Comparison of ENCODE assay signal across 8 mouse cellular contexts in the genomic region with DNA sequence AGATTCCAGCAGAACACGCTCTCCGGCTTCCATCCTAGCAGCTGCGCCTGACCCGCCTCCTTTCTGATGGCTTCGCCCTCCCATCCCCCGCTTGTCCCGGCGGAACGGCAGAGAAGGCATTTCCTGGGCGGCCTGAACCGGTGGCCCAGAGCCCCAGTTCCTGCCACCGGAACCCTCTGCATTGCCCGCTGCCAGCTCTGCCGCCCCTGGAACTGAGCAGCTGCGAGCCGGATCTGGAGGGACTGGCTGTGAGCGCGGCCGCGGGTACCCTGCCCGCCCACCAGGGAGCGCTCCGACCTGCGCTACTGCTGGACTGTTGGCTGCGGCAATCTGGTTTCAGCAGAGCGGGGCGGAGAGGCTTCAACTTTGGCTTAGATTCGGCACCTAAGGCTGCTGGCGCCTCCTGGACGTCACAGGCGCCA. TPM values are rescaled to one million over a fixed set of nuclear protein-coding genes. Genes with fewer than 3 reads are reported as not detected.
A peak's percentile ranks its signal among the peaks of the same experiment; 100 is the strongest.
DNase-seq lines count a peak whose midpoint lies in the region; ATAC-seq and TF ChIP-seq lines count a peak whose summit lies in the region.

No protein-coding gene starts in this region.

- in situ Hi-C loops in CH12.LX (cut with MboI; ENCODE audit: low pct_ligation_motif_present, low pct_unique_long_range_greater_than_20kb, low sequenced_read_pairs), result loop anchor here (10.0 kb wide), 2 partner anchors 300 to 510 kb away; partner anchors contain the start of genes F930015N05Rik and Hs3st3a1

- dilution Hi-C loops in CH12.LX (cut with MboI; ENCODE audit: extremely low pct_ligation_motif_present, extremely low pct_unique_long_range_greater_than_20kb, low sequenced_read_pairs), result no loop called here

- no peak for TF ChIP-seq EP300 in CH12.LX (IDR thresholded peaks at IDR 0.05; ENCODE audit: low read length)

- DNase-seq in CH12.LX (ENCODE audit: extremely low read depth), result peak; percentile 75
- DNase-seq in c-Kit-positive CD71-positive TER-119-positive erythroid progenitor cells, embryonic 14.5 days (ENCODE audit: low spot score), result peak; percentile 26
- DNase-seq in layer of hippocampus, postnatal 10 days (ENCODE audit: low spot score in 2 of 2), result peak; percentile 76 to 86
- peak; percentile 91 for DNase-seq in lung, postnatal 10 days
- DNase-seq in ovary, postnatal 10 days (ENCODE audit: low spot score), result peak; percentile 62
- peak; percentile 62 to 82 for DNase-seq in thymus, postnatal 10 days (ENCODE audit: low spot score in 2 of 2)

- H3K27ac ChIP-seq in CH12.LX (ENCODE audit: insufficient read depth, low read depth), result no peak overlapping the region

- peaks cover 33% of the 10 kb centered on the region for H3K27me3 ChIP-seq in CH12.LX (replicated peaks)

- H3K4me1 ChIP-seq in CH12.LX (ENCODE audit: control insufficient read depth in 1 of 2, insufficient read depth in 2 of 2), result peaks cover 0 to 31% of the 10 kb centered on the region in 2 experiments; a peak in 2 of 4 replicates

- no peak for TF ChIP-seq POLR2A in CH12.LX (IDR thresholded peaks at IDR 0.05; ENCODE audit: low read depth, low read length)

- no peaks in the 10 kb centered on the region for H3K36me3 ChIP-seq in CH12.LX (replicated peaks in 1 of 2; ENCODE audit: control insufficient read depth in 1 of 2, insufficient read depth in 1 of 2, low read length in 1 of 2)

- H3K9me3 ChIP-seq in CH12.LX (replicated peaks; ENCODE audit: low read length), result no peaks in the 10 kb centered on the region

- H3K9ac ChIP-seq in CH12.LX (ENCODE audit: insufficient read depth, low read depth), result no peak overlapping the region

- no peaks in the 10 kb centered on the region for H3K79me2 ChIP-seq in CH12.LX (replicated peaks; ENCODE audit: control insufficient read depth, extremely low read depth, insufficient read depth, poor library complexity, severe bottlenecking)

- H3K4me2 ChIP-seq in CH12.LX (ENCODE audit: insufficient read depth, low read depth, poor library complexity, severe bottlenecking), result peak overlapping the region; percentile 74

- no peak overlapping the region for H3K4me3 ChIP-seq in CH12.LX (replicated peaks in 1 of 3; ENCODE audit: low read depth in 2 of 3, low read length in 2 of 3, poor library complexity in 1 of 3)

- peak; percentile 16 to 93; a peak in 2 of 4 replicates for TF ChIP-seq CTCF in CH12.LX (conservative IDR thresholded peaks at IDR 0.05 in 1 of 2, IDR thresholded peaks at IDR 0.05 in 1 of 2; ENCODE audit: low read depth in 2 of 2, low read length in 2 of 2)

- TF ChIP-seq RAD21 in CH12.LX (IDR thresholded peaks at IDR 0.05; ENCODE audit: low read depth, low read length), result peak; percentile 86

- peak; percentile 64 for ATAC-seq in frontal cortex, adult (ENCODE audit: low TSS enrichment)
- peak; percentile 54 to 57 for ATAC-seq in hematopoietic stem cell, adult 5-6 weeks (replicated peaks in 1 of 2; ENCODE audit: insufficient read depth in 1 of 2, low FRiP score in 2 of 2, low TSS enrichment in 1 of 2, low read depth in 1 of 2, poor library complexity in 2 of 2, severe bottlenecking in 2 of 2)

TF ChIP-seq in CH12.LX, 34 proteins besides CTCF, POLR2A, EP300 and RAD21:
- TF ChIP-seq ZNF384 (IDR thresholded peaks at IDR 0.05; ENCODE audit: low read depth, low read length) (no peak), SMC3 (IDR thresholded peaks at IDR 0.05; ENCODE audit: low read depth, low read length) (peak; percentile 91), KAT2A (IDR thresholded peaks at IDR 0.05; ENCODE audit: insufficient replicate concordance, low read length) (no peak), MAX (IDR thresholded peaks at IDR 0.05; ENCODE audit: low read length) (no peak), MEF2A (IDR thresholded peaks at IDR 0.05; ENCODE audit: borderline replicate concordance, low read depth, low read length) (0 out of 2 replicates have a peak, but pooled peaks have one; percentile 23), ZC3H11A (IDR thresholded peaks at IDR 0.05; ENCODE audit: low read depth, low read length) (peak; percentile 55; the same call in 1 of the 2 replicates), GABPA (IDR thresholded peaks at IDR 0.05; ENCODE audit: insufficient replicate concordance, low read depth, low read length) (no peak), POLR2AphosphoS2 (IDR thresholded peaks at IDR 0.05; ENCODE audit: low read depth, low read length) (no peak), ZKSCAN1 (IDR thresholded peaks at IDR 0.05; ENCODE audit: borderline replicate concordance, low read depth, low read length) (no peak), CHD1 (IDR thresholded peaks at IDR 0.05; ENCODE audit: low read depth, low read length) (no peak), E2F4 (IDR thresholded peaks at IDR 0.05; ENCODE audit: insufficient replicate concordance, low read depth, low read length) (no peak), MAFK (IDR thresholded peaks at IDR 0.05; ENCODE audit: insufficient replicate concordance, low read length) (no peak), NELFE (IDR thresholded peaks at IDR 0.05; ENCODE audit: low read depth, low read length) (peak; percentile 38; the same call in 1 of the 2 replicates), ELF1 (IDR thresholded peaks at IDR 0.05; ENCODE audit: low read depth, low read length) (0 out of 2 replicates have a peak, but pooled peaks have one; percentile 15), JUN (IDR thresholded peaks at IDR 0.05; ENCODE audit: insufficient read depth, low read depth, low read length) (no peak), IRF4 (IDR thresholded peaks at IDR 0.05; ENCODE audit: low read depth, low read length) (0 out of 2 replicates have a peak, but pooled peaks have one; percentile 34), TBP (conservative IDR thresholded peaks at IDR 0.05; ENCODE audit: low read depth, low read length) (peak; percentile 72), UBTF (IDR thresholded peaks at IDR 0.05; ENCODE audit: low read depth, low read length) (0 out of 2 replicates have a peak, but pooled peaks have one; percentile 47), ZMIZ1 (IDR thresholded peaks at IDR 0.05; ENCODE audit: low read depth, low read length) (no peak), RCOR1 (conservative IDR thresholded peaks at IDR 0.05; ENCODE audit: low read depth, low read length) (no peak), HCFC1 (IDR thresholded peaks at IDR 0.05; ENCODE audit: low read depth, low read length) (no peak), TCF12 (IDR thresholded peaks at IDR 0.05; ENCODE audit: low read depth, low read length) (peak; percentile 42; the same call in 1 of the 2 replicates)

RNA-seq across cellular contexts. Expression of gene Hs3st3b1, which starts 3.1 kb away (rescaled TPM):
- total RNA-seq in CH12.LX (2012; rRNA removed) (2.0 TPM in 2 replicates), CH12.LX (2014; rRNA removed) (1.9 and 2.0 TPM in 2 replicates)
- polyA plus RNA-seq in CH12.LX (2012; ENCODE audit: insufficient read length, low read depth), result 0.61 and 1.1 TPM in 2 replicates
- total RNA-seq in hematopoietic stem cell, adult 5-6 weeks (2017), result 0.50 and 0.79 TPM in 2 replicates
- under 1 TPM; 0.39 to 0.74 TPM for total RNA-seq in layer of hippocampus, postnatal 10 days (2021)

Comparison
In these comparisons a context has a peak if more than half of its experiments do, and no peak if none do; other contexts are left out.
1. DNase-seq: peak in every context shown above with its lines; median percentile 91 in lung, postnatal 10 days; 81 in layer of hippocampus, postnatal 10 days; 75 in CH12.LX; 72 in thymus, postnatal 10 days; 62 in ovary, postnatal 10 days; 26 in c-Kit-positive CD71-positive TER-119-positive erythroid progenitor cells, embryonic 14.5 days.